Mouse (Mus musculus): ENCODE data around the gene Cpox.

GRCm38 (mm10) chr16:58628336-58628680 is 41.8 kb upstream of the Cpox start:
- TF ChIP-seq CTCF (IDR thresholded peaks at IDR 0.05): no peak
- no peak for TF ChIP-seq EP300 (IDR thresholded peaks at IDR 0.05)

All from lung, postnatal 0 days (tissue).